Mouse (Mus musculus): ENCODE measurements at regions not wholly inside any gene's neighbourhood (a gene's known extent, or its start where the extent isn't known, plus 50 kb on each side); places are given as distances from the start of the nearest gene placed in this dataset.

DNA sequence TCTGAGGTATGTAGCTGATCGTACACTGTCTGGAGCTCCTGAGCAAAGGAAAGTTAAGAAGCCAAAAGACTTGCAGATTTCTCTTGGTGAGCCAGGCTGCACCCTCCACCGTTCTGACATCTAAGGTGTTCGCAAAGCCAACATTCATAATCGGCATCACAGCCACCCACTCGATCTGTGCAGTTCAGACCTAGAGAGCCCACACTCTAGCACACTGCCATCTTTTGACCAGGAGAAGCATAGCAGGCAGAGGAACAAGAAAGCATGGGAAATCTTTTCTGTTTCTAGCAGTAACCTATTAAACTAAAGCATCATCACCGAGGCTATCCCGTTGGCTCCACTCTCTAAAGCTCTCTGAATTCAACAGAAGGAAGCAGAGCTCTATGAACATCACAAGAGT is 59.2 kb downstream of the Areg start:
- DNase-seq (ENCODE audit: extremely low read depth, insufficient read length, low spot score), result peak; percentile 13

DNA sequence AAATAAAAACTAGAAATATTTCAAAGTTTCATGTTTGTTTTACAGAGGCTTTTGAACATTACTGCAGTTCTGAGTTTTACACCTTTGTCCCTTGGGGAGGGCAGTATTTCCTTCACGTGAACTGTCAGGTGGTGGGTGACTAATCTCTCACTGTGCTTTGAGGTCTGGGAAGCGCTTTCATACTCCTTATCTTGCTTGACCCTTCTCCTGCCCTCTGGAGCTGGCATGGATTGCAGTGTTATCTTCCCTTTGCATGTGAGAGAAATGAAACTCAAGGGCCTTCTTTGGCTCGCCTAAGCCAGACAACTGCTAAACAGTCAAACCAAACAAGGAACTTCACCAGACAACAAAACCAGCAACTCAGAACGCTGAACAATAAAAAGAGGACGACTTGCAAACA is 61.0 kb downstream of the Areg start:
- no peak for DNase-seq (ENCODE audit: extremely low read depth, insufficient read length, low spot score)

DNA sequence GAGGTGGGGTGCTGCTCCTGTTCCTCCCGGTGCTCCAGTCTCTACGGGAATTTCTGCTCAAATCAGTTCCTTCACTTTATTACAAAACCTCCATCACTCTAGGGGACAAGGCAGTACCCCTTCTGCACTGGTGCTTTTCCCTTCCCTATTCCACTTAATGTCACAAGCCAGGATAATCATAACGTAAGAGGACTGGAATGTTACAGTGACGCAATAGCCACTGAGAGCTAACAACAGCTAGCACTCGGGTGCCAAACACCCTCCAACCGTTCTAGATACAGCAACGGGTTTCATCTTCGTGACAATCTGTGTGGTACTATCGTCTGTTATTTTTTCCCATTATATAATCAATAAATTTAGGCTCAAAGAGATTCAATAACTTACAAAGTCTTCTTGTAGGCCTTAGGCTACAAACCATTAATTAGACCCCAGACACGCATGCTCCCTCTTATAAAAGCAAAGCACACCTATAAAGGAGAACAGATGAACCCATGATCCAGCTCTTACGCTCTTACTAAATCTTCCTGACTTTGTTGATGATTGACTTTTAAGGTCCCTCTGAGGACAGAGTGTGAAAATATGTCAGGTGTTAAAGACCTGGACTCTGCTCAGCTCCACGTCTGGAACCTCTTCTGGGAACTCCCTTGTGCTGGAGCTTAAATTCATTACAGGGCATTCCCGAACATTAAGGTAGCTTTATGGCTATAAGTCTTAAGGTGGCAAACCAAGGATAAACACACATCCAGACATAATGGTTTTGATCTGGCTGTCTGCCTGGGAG is 65.0 kb downstream of the Areg start:
- no peak for DNase-seq (ENCODE audit: extremely low read depth, insufficient read length, low spot score)

DNA sequence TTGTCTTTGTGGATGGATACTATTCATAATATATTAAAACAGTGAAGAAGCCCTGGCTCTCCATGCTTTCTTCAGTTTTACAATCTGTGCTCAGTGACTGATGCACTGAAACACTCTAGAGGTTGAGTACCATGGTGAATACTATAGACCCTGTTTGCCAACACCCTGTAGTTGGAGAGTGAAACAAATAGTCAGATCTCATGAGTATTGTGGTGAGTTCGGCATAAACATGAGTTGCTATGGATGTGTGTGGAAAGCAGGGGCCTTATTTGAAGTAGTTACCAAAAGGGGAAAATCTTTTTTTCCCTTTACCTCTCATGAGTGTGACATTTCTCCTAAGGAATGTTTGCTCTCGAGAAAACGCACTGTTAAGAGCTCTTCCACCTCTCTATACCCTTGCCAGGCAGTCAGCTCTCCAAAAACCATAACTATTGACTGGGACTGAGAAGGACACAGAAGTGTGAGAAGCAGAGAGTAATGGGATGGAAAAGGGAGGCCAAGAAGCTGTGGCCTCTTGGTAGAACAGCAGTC is 66.0 kb downstream of the Areg start:
- no peak for DNase-seq (ENCODE audit: extremely low read depth, insufficient read length, low spot score)

DNA sequence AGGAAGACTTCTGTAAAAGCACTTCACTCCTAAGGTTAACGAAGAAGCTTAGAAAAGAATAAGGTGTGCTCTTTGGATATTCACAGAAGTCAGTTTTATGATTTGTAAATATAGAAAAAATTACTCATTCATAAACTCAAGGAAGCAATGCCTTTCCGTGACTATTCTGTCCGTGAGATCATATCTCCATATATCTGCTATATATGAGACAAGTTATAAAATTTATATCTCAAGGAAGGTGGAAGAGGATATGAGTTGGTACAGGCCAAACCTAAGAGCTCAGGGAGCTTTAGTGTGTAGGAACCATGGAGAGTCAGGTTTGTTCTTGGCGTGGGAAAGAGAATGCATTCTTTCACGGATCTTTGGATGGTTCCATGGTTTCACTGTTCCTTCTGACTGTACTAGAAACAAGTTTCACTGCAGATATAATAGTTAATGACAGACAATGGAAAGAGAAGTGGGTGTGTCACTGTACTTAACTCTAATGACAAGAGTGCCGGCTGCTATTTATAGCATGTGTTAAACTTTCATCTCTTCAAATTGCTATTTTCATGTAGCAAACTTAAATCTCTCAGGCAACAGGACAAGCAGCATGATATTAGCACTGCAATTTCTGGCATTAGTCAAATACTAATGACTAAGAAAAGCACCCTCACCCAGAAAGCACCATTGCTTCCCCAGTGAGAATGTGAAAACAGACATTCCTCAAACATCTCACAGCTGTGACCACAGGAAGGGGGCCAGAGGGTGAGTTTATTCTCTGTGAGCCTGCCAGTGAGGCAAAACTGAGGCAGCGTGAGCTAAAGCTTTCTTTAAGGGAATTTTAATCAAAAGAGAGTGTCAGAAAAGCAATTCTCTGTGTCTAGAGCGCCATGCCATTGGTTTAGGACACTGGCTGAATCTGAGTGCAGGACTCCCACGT is 67.4 kb downstream of the Areg start:
- DNase-seq (ENCODE audit: extremely low read depth, insufficient read length, low spot score), result peak; percentile 6

DNA sequence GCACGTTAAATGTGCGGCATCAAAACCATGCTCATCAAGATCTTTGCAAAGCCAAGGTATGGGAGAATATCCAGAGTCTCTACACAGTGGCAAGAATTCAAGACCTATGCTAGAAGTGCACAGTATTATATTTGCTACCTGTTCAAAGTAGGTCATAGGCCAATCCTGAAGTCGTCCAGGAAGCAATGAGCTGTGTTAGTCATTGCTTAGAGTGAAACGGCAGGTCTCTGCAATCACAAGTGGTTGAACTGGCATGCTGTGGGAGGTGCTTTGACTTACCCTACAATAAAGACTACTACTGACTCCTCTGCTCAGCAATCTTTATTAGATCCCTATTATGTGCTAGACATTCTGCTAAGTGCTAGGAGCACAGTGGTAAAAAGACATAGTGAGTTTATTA is 80.8 kb downstream of the Areg start:
- no peak for DNase-seq (ENCODE audit: extremely low read depth, insufficient read length, low spot score)

DNA sequence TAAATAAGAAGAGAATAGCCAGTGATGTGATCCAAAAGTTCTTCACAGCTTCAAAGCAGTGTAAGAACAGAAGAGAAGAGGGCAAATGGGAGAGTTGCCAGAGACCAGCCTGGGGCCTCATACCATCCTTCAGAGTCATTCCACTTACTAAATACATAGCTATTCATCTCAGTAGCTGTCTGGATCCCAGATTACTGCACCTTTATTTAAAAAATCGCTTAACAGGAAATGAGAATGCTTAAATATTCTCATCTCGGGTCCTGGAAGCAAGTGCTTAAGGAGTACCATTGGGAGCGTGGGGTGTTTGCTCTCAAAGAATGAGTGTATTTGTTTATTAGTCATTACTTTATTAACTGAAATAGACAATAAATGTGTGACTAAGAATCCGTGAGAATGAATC is 102.3 kb downstream of the Areg start:
- DNase-seq (ENCODE audit: extremely low read depth, insufficient read length, low spot score), result peak; percentile 46

DNA sequence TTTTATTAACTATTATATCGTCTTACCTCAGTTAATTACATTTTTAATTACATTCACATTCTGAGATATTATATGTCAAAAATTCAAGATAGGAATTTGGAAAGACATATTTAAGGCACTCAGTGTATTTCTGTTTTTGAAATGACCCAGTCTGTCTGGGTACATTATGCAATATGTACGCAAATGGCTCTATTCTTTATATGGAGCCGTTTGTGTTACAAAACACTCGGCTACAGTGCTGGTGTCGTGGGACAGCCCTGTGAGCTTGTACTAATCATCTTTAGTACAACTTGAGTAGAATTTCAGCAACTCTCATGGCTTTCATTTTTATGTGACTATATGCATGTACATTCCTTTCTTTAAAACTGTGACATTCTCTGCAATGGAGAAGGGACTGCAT is 108.0 kb downstream of the Areg start:
- DNase-seq (ENCODE audit: extremely low read depth, insufficient read length, low spot score), result no peak

DNA sequence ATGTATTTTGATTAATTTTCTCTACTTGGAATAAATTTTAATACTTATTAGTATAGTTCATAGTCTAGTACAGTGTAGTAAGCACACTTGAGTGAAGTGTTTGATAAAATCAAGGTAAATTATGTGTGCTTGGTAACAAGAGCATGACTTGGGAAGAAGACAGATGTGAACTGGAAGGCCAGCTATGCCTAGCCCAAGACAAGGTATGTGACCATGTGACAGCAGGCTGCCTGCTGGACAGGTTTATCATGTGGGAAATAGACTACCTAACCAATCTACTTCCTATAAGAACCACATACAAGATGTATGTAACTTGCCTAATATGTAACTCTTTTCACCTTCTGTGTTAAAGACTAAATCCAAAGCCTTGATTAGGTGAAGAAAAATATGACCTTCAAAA is 122.5 kb downstream of the Areg start:
- DNase-seq (ENCODE audit: extremely low read depth, insufficient read length, low spot score), result no peak

DNA sequence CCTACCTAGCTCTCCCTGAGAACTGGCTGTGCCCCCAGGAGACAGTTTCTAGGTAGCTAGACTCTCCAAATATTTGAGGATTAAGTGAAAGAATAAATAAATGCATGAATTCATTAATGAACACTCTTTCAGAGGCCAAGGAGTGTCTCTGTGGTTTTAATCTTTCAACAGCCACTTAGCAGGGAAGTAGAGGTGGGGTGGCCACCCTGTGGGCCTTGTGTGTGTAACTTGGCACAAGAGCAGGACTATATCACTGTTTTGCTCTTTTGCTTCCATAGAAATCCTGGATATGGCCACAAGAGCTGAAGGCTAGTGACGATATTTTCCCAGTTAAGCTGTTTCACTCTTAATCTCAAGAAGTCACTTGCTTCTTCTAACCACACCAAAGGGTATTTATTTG is 123.1 kb downstream of the Areg start:
- DNase-seq (ENCODE audit: extremely low read depth, insufficient read length, low spot score), result no peak

DNA sequence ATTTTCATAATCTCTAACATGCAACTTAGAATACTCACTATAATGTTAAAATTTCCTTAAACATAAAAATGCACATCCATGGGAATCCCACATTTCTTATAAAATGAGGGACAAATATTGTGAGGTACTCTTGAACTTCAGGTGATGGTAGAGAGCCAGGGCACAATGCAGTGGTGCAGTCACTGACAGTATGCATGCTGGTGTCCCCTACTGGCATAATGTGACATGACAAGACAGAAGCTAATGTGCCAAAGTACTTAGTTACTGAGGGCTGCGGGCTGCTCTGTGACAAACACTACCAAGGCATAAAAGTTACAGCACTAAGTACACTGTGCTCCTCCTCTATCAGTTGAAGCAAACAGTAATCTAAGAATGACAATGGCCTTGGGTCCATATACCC is 131.3 kb downstream of the Areg start:
- DNase-seq (ENCODE audit: extremely low read depth, insufficient read length, low spot score), result no peak

DNA sequence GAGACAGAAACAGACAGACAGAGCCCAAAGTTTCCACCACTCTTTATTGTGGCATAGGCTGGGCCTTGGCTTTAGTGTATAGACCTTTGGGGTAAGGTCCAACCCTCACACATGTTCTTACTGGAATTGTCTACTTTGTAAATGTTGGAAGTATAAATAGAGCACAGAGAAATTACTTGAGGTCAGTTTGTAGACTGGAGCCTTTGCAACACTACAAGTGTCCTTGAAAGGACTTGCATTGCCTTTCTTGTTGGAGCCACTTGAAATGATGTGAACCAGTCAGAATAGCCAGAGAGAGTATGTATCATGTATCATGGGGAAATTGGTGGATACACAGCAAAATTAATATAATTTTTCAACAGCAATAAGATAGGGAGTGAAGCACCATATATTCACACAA is 131.4 kb downstream of the Btc start:
- DNase-seq (ENCODE audit: extremely low read depth, insufficient read length, low spot score), result no peak

DNA sequence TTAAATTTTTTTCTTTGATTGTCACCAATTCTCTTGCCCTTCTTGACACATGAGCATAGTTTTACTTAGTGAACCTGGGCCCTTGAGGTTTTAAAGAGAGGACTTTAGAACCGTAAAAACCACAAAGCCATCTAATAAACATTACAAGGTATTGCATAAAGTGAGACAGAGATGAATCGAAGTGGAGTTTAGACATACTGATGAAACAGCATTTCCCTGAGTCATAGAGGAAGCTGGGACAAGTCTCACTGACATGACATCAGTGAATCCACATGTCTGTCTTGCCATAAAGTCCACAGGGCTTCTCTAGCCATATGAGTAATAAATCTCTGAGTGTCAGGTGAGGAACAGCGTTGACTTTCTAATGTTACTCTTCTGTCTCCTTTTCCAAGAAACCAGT is 128.4 kb downstream of the Btc start:
- DNase-seq (ENCODE audit: extremely low read depth, insufficient read length, low spot score), result peak; percentile 61

DNA sequence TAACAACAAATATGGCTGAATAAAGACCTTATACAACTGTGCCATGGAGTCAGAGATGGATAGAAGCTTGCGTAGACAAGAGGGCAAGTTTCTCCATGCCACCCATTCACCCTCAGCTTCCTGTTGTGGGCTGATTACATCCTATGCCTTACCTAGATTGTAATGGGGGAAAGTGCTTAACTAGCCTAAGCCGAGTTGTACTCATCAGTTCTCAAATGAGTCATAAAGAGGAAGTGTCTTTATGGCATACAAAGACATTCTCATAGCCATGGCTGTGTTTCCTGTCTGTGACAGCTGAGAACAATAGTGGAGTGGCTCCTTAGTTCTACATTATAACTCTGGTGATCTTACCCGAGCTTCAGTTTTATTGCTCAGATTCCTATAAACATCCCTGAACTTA is 124.3 kb downstream of the Btc start:
- DNase-seq (ENCODE audit: extremely low read depth, insufficient read length, low spot score), result no peak

DNA sequence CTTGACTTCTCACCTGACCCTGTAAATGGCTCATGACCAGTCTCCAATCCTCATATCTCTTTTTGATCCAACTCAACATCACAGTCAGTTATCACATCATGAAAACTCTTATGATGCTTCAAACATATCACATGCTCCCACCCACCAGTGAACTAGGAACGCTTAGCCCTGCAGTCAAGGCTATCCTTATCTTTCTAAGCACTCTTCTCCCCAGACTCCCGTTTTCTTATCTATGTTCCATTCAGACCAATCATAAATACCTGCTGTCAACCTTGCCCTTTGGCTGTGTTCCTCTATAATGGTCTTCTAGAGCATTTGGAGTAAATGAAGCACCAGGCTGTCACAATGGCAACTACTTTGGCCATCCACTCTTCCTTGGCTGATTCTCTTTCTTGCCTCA is 123.3 kb downstream of the Btc start:
- no peak for DNase-seq (ENCODE audit: extremely low read depth, insufficient read length, low spot score)

DNA sequence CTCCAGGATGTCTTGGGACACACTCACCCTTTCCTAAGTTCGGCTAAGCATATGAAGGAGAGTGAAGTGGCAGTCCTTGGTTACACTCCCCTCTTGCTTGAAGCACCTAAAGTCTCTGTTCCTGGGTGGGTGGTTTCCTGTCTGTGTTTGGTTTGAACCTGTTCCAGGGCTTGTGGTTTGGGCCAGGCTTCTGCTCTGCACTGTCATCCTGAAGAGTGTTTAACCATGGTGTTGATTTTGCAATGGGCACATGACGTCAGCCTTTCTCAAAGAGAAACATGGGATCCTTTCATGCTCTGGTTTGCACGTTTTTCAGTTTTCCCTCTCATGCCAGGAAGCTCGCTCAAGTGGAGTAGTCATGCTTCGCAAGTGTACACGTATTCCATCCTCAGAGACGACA is 119.8 kb downstream of the Btc start:
- DNase-seq (ENCODE audit: extremely low read depth, insufficient read length, low spot score), result peak; percentile 82

DNA sequence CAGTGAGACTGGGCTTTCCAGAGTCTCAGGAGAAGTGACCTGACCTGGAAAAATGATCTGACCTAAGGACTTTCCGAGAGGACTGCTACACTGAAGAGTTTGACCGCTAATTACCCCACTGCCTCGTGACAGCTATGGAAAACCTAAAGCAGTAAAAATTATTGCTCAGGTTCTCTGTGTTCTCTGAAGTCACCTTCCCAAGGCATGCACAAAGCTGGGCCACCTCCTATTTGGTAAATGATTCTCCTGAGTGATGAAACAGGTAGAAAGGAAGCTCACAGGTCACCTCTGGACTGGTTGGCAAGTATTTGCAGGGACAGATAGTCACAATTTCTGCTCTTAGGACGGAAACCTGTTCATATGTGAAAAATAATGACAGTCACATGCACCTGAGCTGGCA is 109.7 kb downstream of the Btc start:
- DNase-seq (ENCODE audit: extremely low read depth, insufficient read length, low spot score), result no peak

DNA sequence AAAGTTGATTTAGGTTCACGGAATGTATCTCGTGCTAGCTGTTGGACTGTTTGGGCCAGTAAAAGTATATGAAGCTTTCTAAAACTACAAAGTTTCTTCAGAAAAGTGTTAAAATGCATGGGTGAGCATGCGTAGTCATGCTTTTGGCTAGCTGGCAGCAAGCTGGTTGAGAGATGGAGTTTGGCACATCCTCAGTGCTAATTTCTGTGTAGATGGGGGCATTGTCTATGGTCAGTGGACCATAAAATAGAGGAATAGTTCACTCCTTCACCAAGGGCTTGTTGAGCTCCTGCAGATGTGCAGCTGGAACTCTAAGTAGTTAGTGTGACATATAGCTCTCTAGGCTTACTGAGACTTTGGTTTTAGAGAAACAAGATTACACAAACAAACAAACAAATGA is 107.8 kb downstream of the Btc start:
- no peak for DNase-seq (ENCODE audit: extremely low read depth, insufficient read length, low spot score)

DNA sequence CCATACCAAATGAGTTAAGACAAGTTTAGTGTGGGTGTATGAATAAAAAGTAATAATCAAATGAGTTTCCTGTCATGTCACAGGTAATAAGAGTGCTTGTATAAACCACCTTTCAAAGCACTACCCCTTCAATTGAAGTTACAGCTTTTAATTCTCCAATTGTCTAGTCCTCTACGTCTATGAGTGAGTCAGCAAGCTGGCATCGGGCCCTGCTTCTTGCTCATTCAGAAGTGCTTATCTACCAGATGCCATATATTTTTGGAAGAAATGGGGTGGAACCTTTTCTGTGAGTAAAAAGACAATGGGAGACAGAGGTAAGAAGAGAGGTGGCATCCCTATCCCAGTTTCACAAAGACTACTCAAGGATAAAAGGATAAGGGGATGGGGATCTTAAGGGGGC is 105.7 kb downstream of the Btc start:
- DNase-seq (ENCODE audit: extremely low read depth, insufficient read length, low spot score), result no peak

DNA sequence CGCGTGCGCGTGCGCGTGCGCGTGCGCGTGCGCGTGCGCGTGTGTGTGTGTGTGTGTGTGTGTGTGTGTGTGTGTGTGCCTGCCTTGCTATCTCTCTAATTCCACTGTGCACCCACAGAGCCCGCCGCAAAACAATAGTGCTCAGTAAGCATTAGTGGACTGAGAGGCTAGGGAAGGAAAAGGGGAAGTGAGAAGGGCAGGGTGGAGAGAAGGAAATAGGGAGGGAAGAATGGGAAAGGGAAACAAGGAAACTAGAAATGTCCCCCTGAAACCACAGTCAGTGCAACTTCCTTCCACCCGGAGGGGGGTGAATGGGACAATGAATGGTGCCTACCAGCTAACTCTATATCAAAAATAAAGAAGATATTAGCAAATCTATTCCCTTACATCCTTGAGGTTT is 100.7 kb downstream of the Btc start:
- no peak for DNase-seq (ENCODE audit: extremely low read depth, insufficient read length, low spot score)

DNA sequence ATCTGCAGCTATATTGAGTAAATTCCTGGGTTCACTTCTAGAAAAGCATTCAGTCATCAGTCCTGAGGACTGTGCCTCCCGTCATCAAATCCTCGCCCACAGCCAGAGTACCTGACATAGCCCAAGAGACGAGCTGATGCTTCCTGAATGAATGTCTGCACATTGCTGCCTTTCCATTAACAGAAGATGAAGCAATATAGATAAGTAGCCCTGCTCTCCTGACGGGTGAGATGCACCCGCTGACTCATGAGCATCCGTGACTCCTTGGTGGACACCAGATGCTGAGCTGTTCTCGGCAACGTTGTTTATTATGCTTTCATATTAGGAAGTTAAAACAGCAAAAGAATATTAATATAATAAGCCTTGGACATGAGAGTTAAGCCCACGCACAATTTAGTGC is 99.9 kb downstream of the Btc start:
- DNase-seq (ENCODE audit: extremely low read depth, insufficient read length, low spot score), result no peak

DNA sequence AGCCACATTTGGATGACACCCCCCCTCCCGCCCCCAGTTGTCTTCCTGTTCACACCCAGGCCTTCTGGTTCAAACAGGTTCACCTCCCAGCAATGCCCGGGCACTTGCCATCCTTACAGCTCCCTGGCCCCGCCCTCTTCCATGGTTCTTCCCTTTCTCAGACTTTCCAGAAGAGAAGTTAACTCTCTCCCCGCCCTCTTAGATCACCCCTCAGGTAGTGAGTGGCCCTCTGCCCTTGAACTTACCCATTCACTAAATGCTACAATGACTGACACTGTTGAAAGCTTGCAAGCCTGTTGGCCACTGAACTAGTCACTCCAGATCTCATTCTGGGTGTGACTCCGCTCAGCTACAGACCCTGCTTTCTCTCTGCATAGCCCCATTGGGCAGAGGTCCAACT is 99.1 kb downstream of the Btc start:
- no peak for DNase-seq (ENCODE audit: extremely low read depth, insufficient read length, low spot score)

Data from 3134 (cell line).